Mouse (Mus musculus): Measurements from ENCODE around the gene Podn. TPM values are rescaled to one million over a fixed set of nuclear protein-coding genes. Genes with fewer than 3 reads are reported as not detected.
A peak's percentile ranks its signal among the peaks of the same experiment; 100 is the strongest.

Podn gene
- polyA plus RNA-seq, 1 experiment from 2014 or later, result 1.3 TPM

DNA sequence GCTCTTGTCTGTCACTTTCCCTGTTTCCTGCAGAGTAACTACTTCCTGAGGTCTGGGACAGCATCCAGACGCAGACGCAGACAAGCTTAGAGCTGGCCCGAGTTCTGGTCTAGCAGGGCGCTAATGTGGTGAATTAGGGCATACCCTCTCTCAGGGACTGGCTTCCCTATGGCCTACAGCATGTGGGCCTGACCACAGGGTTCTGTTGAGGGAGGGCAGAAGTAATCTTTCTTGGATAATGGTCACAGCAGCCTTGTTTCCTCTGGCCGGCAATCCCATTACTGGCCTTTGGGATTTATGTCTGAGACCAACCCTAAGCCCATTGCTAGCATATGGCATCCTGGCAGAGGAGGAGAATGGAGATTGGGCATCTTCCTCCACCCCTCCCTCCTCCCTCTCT is 105.4 kb downstream of the Podn start:
- no peak overlapping the region for H3K4me2 ChIP-seq
- H3K27ac ChIP-seq, result no peak overlapping the region
- ATAC-seq (ENCODE audit: borderline replicate concordance, extremely low read depth, low FRiP score, low TSS enrichment), result no peak
- WGBS, result 52% methylated on average over 5 of the region's 5 CpGs
- H3K27me3 ChIP-seq, result no peaks in the 10 kb centered on the region
- H3K9me3 ChIP-seq, result no peaks in the 10 kb centered on the region
- H3K4me1 ChIP-seq, result peaks cover 19% of the 10 kb centered on the region
- H3K9ac ChIP-seq, result no peak overlapping the region
- no peak overlapping the region for H3K4me3 ChIP-seq
- no peaks in the 10 kb centered on the region for H3K36me3 ChIP-seq

DNA sequence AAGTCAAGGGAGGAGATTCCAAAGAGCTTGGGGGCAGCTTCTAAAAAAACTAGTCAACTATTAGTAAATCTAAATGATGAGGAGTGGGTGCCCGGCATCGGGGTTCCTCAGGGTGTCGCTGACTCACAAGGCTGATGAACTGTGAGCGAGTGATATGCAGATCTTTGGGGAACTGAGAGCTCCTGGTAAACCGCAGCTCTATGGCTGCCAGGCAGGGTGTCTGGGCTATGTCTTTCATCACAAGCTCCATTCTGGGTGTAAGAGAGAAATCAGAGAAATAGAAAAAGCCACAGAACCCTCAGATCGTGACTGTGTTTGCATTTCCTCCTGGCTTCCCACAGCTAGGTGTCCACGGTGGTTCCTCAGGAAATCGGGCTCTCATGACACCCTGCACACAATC is 107.3 kb downstream of the Podn start:
- H3K36me3 ChIP-seq, result no peaks in the 10 kb centered on the region
- no peak overlapping the region for H3K9ac ChIP-seq
- no peak for ATAC-seq (ENCODE audit: borderline replicate concordance, extremely low read depth, low FRiP score, low TSS enrichment)
- no peak overlapping the region for H3K4me2 ChIP-seq
- H3K27me3 ChIP-seq, result no peaks in the 10 kb centered on the region
- no peaks in the 10 kb centered on the region for H3K9me3 ChIP-seq
- no peak overlapping the region for H3K27ac ChIP-seq
- no peak overlapping the region for H3K4me3 ChIP-seq
- 43% methylated on average over 8 of the region's 8 CpGs for WGBS
- H3K4me1 ChIP-seq, result peaks cover 28% of the 10 kb centered on the region

DNA sequence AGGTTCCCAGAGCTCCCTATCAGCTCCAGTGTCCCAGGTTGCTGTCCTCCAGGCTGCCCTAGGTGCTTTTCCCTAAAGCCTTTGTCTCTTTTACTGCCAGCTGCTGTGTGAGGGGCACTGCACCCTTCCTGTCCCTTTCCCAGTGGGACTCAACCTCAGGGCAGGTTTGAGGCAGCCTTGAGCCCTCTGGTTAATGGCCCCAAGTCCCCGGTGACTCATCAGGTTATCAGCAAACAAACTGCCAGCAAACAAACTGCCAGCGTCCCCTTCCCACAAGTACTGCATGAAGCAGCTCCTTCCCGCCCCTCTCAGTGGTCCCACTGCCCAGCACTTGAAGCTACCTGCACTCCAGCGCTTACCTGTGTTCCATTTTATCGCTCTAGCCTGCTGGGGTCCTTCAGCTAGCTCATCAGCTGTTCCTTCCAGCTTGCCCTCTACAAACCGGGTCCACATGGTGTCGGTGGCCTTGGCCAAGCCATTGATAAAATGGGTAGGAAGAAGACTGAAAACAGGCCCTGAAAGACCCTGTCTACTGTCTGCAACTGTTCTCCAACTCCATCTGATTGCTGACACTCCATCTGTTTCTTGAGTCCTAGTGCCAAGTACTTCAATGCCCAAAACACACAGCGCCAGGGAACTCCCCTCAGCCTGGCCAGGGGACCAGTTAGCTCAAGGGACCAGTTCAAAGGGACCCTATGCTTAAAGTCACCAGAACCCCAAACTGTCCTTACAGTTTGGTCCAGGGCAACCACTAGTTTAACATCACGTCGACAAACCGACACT is 109.7 kb downstream of the Podn start:
- Histone ChIP-seq H3K4me3 (no peak overlapping the region), H3K36me3 (no peaks in the 10 kb centered on the region), H3K9ac (no peak overlapping the region), H3K27ac (no peak overlapping the region), H3K4me1 (peaks cover 25% of the 10 kb centered on the region), H3K27me3 (no peaks in the 10 kb centered on the region), H3K9me3 (no peaks in the 10 kb centered on the region), H3K4me2 (no peak overlapping the region)
- 79% methylated on average over 11 of the region's 11 CpGs for WGBS
- ATAC-seq (ENCODE audit: borderline replicate concordance, extremely low read depth, low FRiP score, low TSS enrichment), result no peak

DNA sequence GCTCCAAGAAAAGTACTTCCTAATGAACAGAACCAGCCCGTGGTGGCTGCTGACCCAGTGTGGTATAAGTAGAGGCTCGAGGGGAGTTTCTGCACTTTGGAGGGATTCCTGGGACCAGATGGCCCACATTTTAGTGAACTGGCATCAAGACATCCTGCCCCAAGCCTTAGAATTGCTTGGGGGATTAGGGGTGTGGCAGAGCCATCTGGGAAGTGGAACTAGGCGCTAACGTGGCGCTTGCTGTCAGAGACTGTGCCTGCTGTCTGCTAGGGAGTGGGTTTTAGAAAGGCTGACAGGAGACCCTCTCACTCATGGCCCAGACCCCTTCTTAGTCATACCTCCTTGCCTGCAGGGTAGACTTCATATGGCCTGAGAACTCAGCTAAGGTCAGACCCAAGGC is 110.4 kb downstream of the Podn start:
- H3K9me3 ChIP-seq, result no peaks in the 10 kb centered on the region
- 86% methylated on average over 5 of the region's 5 CpGs for WGBS
- ATAC-seq (ENCODE audit: borderline replicate concordance, extremely low read depth, low FRiP score, low TSS enrichment), result no peak
- no peak overlapping the region for H3K9ac ChIP-seq
- H3K4me3 ChIP-seq, result no peak overlapping the region
- no peaks in the 10 kb centered on the region for H3K27me3 ChIP-seq
- H3K4me2 ChIP-seq, result no peak overlapping the region
- no peak overlapping the region for H3K27ac ChIP-seq
- H3K36me3 ChIP-seq, result no peaks in the 10 kb centered on the region
- H3K4me1 ChIP-seq, result peaks cover 19% of the 10 kb centered on the region

DNA sequence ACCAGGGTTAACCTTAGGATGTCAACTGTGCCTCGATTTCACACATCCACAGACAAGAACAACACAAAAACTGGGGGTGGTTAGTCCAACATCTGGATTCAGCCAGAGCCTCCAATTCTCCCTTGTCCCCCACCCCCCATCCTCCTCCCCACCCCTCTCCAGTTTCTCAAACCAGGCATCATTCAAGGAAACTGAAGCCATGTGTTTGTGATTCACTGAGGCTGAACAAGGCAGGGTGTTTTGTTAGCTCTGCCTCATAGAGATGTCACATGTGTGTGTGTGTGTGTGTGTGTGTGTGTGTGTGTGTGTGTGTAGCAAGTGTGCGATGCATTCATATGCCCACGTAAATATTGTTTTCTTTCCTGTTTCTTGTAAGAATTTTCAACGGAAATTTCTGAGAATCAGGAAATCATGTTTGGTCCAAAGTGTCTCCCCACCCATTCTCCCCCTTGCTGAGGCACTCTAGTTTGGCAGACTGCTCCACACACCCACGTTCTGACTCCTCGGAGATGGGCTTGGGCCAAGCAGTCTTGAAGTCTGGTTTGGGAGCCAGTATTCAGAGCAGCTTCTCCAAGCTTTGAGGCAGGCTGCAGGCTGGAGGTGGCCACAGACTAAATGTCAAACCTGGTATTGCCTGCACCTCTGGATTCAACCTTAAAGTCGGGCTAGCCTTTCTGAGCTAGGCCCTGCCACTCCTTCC is 111.8 kb downstream of the Podn start:
- Histone ChIP-seq H3K4me2 (no peak overlapping the region), H3K4me3 (no peak overlapping the region), H3K27me3 (no peaks in the 10 kb centered on the region), H3K4me1 (peaks cover 12% of the 10 kb centered on the region), H3K36me3 (no peaks in the 10 kb centered on the region), H3K9me3 (no peaks in the 10 kb centered on the region), H3K27ac (peak overlapping the region; percentile 73), H3K9ac (no peak overlapping the region)
- peak; percentile 69; the same call in 1 of the 2 replicates for ATAC-seq (ENCODE audit: borderline replicate concordance, extremely low read depth, low FRiP score, low TSS enrichment)
- 43% methylated on average over 7 of the region's 7 CpGs for WGBS

DNA sequence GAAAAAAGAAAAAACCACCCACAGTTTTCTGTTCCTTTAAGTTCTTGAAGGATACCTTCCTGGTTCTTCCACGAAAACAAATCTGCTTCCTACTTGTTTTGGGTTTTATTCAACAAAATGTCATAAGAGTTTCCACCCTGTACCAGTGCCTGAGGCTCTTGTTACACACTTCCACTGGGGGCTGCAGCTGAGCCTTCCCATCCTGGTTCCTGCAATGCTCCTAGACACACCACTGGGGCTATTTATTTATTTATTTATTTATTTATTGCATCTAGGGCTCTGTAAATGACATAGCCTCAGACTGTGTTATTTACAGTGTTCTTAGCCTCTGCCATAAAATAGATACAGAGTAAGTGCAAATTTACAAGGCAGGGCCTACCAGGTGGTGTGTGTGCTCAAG is 112.5 kb downstream of the Podn start:
- H3K27me3 ChIP-seq, result no peaks in the 10 kb centered on the region
- no peak for ATAC-seq (ENCODE audit: borderline replicate concordance, extremely low read depth, low FRiP score, low TSS enrichment)
- peak overlapping the region; percentile 73; the same call in 1 of the 2 replicates for H3K27ac ChIP-seq
- peaks cover 12% of the 10 kb centered on the region for H3K4me1 ChIP-seq
- H3K36me3 ChIP-seq, result no peaks in the 10 kb centered on the region
- H3K9me3 ChIP-seq, result no peaks in the 10 kb centered on the region
- H3K4me2 ChIP-seq, result no peak overlapping the region
- no peak overlapping the region for H3K4me3 ChIP-seq
- H3K9ac ChIP-seq, result no peak overlapping the region
- 69% methylated on average over 1 of the region's 1 CpGs for WGBS

DNA sequence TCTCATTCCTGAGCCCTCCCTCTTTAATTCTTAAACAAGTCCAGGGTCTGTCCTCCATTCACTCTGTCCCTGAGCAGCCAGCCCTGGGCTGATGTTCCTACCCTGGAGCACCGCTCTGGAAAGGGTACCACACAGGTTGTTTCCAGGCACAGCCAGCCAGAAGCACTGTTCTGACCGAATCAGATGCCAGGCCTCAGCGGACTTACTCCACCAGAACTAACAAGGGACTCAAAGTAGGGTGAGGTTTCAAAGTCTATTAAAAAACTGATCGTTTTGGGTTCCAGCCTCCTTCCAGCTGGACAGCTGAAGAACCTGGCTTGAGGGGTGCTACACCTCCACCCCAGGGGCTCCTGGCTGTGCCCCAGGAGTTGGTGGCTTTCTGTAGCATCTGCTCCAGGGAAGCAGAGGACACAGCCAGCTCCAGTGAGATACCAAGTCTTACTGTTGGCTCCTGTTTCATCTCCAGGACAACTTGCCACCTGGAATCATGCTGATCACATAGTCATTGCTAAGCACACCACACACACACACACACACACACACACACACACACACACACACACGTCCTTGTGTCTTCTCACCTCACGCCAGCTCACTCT is 116.1 kb downstream of the Podn start:
- no peaks in the 10 kb centered on the region for H3K36me3 ChIP-seq
- H3K9ac ChIP-seq, result no peak overlapping the region
- H3K4me3 ChIP-seq, result no peak overlapping the region
- no peaks in the 10 kb centered on the region for H3K9me3 ChIP-seq
- no peaks in the 10 kb centered on the region for H3K27me3 ChIP-seq
- WGBS, result 75% methylated on average over 6 of the region's 6 CpGs
- ATAC-seq (ENCODE audit: borderline replicate concordance, extremely low read depth, low FRiP score, low TSS enrichment), result no peak
- peak overlapping the region; percentile 59 for H3K27ac ChIP-seq
- H3K4me1 ChIP-seq, result peaks cover 12% of the 10 kb centered on the region
- no peak overlapping the region for H3K4me2 ChIP-seq

DNA sequence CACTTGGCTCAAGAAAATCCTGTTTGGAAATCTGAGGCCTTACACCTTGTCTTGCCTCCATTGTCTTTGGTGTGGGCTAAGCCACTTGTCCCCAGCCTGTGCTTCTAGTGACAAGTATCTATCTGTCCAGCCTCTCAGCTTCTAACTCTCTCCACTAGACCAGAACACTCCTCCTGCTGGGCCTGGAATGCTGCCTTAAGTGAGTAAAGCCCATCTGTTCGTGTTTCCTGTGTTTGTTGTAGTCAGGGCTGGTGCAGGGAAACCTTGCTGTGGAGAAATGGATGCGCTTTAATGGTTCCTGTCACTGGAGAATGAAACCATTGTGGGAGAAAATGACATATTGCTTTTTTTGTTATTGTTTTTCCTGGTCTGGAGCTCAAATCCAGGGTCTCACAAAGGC is 116.7 kb downstream of the Podn start:
- Histone ChIP-seq H3K9me3 (no peaks in the 10 kb centered on the region), H3K9ac (no peak overlapping the region), H3K4me2 (no peak overlapping the region), H3K4me3 (no peak overlapping the region), H3K36me3 (no peaks in the 10 kb centered on the region), H3K27me3 (no peaks in the 10 kb centered on the region), H3K27ac (peak overlapping the region; percentile 68; the same call in 1 of the 2 replicates), H3K4me1 (peaks cover 7% of the 10 kb centered on the region)
- ATAC-seq (ENCODE audit: borderline replicate concordance, extremely low read depth, low FRiP score, low TSS enrichment), result no peak
- 44% methylated on average over 2 of the region's 2 CpGs for WGBS

DNA sequence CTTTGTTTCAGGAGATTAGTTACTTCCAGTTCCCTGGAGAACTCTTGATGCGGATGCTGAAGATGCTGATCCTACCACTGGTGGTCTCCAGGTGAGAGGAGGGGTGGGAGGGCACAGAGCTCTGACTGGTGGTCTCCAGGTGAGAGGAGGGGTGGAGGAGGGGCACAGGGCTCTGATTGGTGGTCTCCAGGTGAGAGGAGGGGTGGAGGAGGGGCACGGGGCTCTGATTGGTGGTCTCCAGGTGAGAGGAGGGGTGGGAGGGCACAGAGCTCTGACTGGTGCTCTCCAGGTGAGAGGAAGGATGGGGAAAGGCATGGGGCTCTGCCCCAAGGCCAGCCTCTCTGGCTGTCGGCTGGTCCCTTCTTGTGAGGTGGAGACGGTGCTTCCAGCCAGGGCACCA is 118.7 kb downstream of the Podn start:
- Histone ChIP-seq H3K4me2 (no peak overlapping the region), H3K27ac (no peak overlapping the region), H3K36me3 (no peaks in the 10 kb centered on the region), H3K9ac (no peak overlapping the region), H3K4me1 (no peaks in the 10 kb centered on the region), H3K4me3 (no peak overlapping the region), H3K27me3 (no peaks in the 10 kb centered on the region), H3K9me3 (no peaks in the 10 kb centered on the region)
- 49% methylated on average over 4 of the region's 4 CpGs for WGBS
- no peak for ATAC-seq (ENCODE audit: borderline replicate concordance, extremely low read depth, low FRiP score, low TSS enrichment)

DNA sequence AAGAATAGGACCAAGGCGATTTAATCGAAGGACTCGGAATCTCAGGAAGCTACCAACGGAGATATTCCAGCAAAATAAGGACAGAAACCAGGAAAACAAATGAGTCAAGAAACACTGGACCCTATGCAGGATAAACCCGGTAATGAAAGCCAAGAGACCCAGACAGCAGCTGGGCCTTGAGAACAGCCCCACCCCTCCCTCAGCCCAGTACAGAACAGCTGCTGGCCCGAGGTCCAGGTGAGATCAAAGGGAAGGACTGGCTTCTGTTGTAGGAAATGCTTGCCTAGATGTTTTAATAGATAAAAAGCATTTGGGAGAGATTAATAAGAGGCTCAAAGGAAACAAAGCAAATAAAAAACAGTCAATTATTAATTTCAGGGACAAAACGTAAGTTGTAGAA is 121.2 kb downstream of the Podn start:
- Histone ChIP-seq H3K9ac (no peak overlapping the region), H3K9me3 (no peaks in the 10 kb centered on the region), H3K4me2 (no peak overlapping the region), H3K27me3 (no peaks in the 10 kb centered on the region), H3K4me1 (no peaks in the 10 kb centered on the region), H3K36me3 (no peaks in the 10 kb centered on the region), H3K4me3 (no peak overlapping the region), H3K27ac (no peak overlapping the region)
- no peak for ATAC-seq (ENCODE audit: borderline replicate concordance, extremely low read depth, low FRiP score, low TSS enrichment)
- WGBS, result 64% methylated on average over 7 of the region's 7 CpGs

DNA sequence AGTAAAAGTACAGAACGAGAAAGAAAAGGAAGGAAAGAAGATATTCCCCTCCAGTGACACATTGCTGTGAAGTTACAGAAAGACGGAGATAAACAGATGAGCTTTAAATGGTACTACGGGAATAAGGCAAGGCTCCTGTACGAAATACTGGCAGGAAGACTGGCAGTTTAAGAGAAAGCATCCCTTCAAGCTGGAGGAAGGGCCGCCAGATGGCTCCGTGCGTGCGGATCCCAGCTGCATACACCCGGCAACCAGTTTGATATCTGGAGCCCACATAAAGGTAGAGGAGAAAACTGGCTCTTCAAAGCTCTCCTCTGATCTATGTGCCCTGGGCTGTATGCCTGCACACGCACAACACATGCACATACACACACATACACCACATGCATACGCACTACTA is 121.7 kb downstream of the Podn start:
- H3K4me2 ChIP-seq, result no peak overlapping the region
- no peaks in the 10 kb centered on the region for H3K36me3 ChIP-seq
- ATAC-seq (ENCODE audit: borderline replicate concordance, extremely low read depth, low FRiP score, low TSS enrichment), result no peak
- no peak overlapping the region for H3K4me3 ChIP-seq
- 66% methylated on average over 11 of the region's 11 CpGs for WGBS
- H3K9ac ChIP-seq, result no peak overlapping the region
- H3K9me3 ChIP-seq, result no peaks in the 10 kb centered on the region
- H3K27me3 ChIP-seq, result no peaks in the 10 kb centered on the region
- no peak overlapping the region for H3K27ac ChIP-seq
- H3K4me1 ChIP-seq, result no peaks in the 10 kb centered on the region

DNA sequence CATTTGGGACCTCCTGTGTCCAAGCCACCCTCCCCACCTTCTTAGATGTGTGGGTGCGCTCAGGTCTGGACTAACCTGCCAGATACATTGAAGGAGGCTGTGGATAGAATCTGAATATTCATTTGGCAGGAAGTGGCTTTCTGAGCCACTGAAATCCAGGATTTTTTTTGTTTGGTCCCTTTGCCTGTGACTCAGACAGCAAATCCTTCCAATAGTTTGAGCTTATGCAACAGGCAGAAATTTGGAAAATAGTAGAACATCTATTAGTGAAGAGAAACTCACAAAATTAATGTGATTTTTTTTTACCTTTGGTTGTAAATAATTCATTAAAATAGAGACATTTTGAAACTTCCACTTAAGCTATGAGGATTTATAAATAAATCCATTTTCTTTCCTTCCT is 125.1 kb downstream of the Podn start:
- Histone ChIP-seq H3K4me2 (no peak overlapping the region), H3K9me3 (no peaks in the 10 kb centered on the region), H3K4me3 (no peak overlapping the region), H3K27me3 (no peaks in the 10 kb centered on the region), H3K36me3 (no peaks in the 10 kb centered on the region), H3K27ac (no peak overlapping the region), H3K9ac (no peak overlapping the region), H3K4me1 (no peaks in the 10 kb centered on the region)
- 70% methylated on average over 1 of the region's 1 CpGs for WGBS
- no peak for ATAC-seq (ENCODE audit: borderline replicate concordance, extremely low read depth, low FRiP score, low TSS enrichment)
